Mouse (Mus musculus) embryonic fibroblast, embryonic 13.5 days (primary cell): Measurements from ENCODE around the gene Apol9a. TPM values are rescaled to one million over a fixed set of nuclear protein-coding genes. Genes with fewer than 3 reads are reported as not detected.
"Not testable (repeated sequence)": the region's sequence is repeated elsewhere in the genome, so short reads cannot be mapped to it uniquely, and the experiment has no call there.

ENCODE experiments used
- H3K27ac ChIP-seq: 2 replicates; pipeline ENCODE4 v1.5.1; 2012; ENCODE audit warnings: low read length, control low read depth, inconsistent platforms; ENCODE audit not compliant: insufficient read depth
- H3K4me1 ChIP-seq: 2 replicates; pipeline ENCODE4 v1.6.1; 2011; ENCODE audit warnings: low read length; ENCODE audit not compliant: control insufficient read depth, insufficient read depth
- H3K4me3 ChIP-seq: 2 replicates; pipeline ENCODE4 v1.5.1; 2011; ENCODE audit warnings: mild to moderate bottlenecking, control low read depth, low read length; ENCODE audit not compliant: insufficient read depth
- polyA plus RNA-seq: library from polyadenylated mRNA; stranded (reverse); fragments of >200 nt; gene quantifications from 2 replicates; pipeline ENCODE4 v1.2.4, GENCODE M21; 2011; ENCODE audit warnings: low read depth; ENCODE audit not compliant: missing spikeins, insufficient read length

Gene Apol9a
- 3.9 and 5.5 TPM in 2 replicates for polyA plus RNA-seq

GRCm38 (mm10) chr15:77411035-77411434 is at the start of gene Apol9a:
Gene Apol9a (minus strand): TSS chr15:77411135.
- H3K4me3 ChIP-seq: not testable (repeated sequence)

GRCm38 (mm10) chr15:77449927-77450326 is 39.0 kb upstream of the Apol9a start:
- not testable (repeated sequence) for H3K4me1 ChIP-seq, H3K4me3 ChIP-seq, H3K27ac ChIP-seq

More at GRCm38 (mm10) chr15:77411035-77411434, at the start of gene Apol9a:
- H3K27ac ChIP-seq: 0 out of 2 replicates have a peak within 1 kb of the TSS, but pooled peaks have one; percentile 31
- not testable (repeated sequence) for H3K4me1 ChIP-seq

- not testable (repeated sequence) for H3K4me1 ChIP-seq, H3K27ac ChIP-seq, H3K4me3 ChIP-seq
These were observed 36.5 kb upstream of the Apol9a start, which contains the start of gene Apol7b for GRCm38 (mm10) chr15:77447392-77447791. Gene Apol7b (minus strand): TSS chr15:77447492.

GRCm38 (mm10) chr15:77445668-77446067 is 34.7 kb upstream of the Apol9a start:
- not testable (repeated sequence) for H3K27ac ChIP-seq, H3K4me1 ChIP-seq, H3K4me3 ChIP-seq

- not testable (repeated sequence) for H3K4me1 ChIP-seq, H3K27ac ChIP-seq, H3K4me3 ChIP-seq
These were observed 33.8 kb upstream of the Apol9a start for GRCm38 (mm10) chr15:77444746-77445145.

GRCm38 (mm10) chr15:77428690-77429448 is 17.9 kb upstream of the Apol9a start:
- H3K4me1 ChIP-seq, H3K4me3 ChIP-seq, H3K27ac ChIP-seq: not testable (repeated sequence)

GRCm38 (mm10) chr15:77422925-77423324 is 12.0 kb upstream of the Apol9a start:
- H3K4me3 ChIP-seq, H3K27ac ChIP-seq, H3K4me1 ChIP-seq: not testable (repeated sequence)

GRCm38 (mm10) chr15:77419657-77420056 is 8.7 kb upstream of the Apol9a start:
- not testable (repeated sequence) for H3K4me1 ChIP-seq, H3K4me3 ChIP-seq, H3K27ac ChIP-seq

- not testable (repeated sequence) for H3K4me3 ChIP-seq, H3K27ac ChIP-seq, H3K4me1 ChIP-seq
These were observed 5.9 kb upstream of the Apol9a start for GRCm38 (mm10) chr15:77416655-77417333.

- H3K4me1 ChIP-seq, H3K27ac ChIP-seq: not testable (repeated sequence)
These were observed 4.7 kb upstream of the Apol9a start for GRCm38 (mm10) chr15:77415653-77416052.

GRCm38 (mm10) chr15:77412695-77413094 is 1.8 kb upstream of the Apol9a start:
- H3K27ac ChIP-seq, H3K4me1 ChIP-seq, H3K4me3 ChIP-seq: not testable (repeated sequence)

More at GRCm38 (mm10) chr15:77415653-77416052, 4.7 kb upstream of the Apol9a start:
- not testable (repeated sequence) for H3K4me3 ChIP-seq

- H3K4me3 ChIP-seq, H3K27ac ChIP-seq, H3K4me1 ChIP-seq: not testable (repeated sequence)
These were observed 4.6 kb downstream of the Apol9a start for GRCm38 (mm10) chr15:77406370-77406769.
